Mouse (Mus musculus): ENCODE measurements around the gene Syngr4.

Gene Syngr4

DNA sequence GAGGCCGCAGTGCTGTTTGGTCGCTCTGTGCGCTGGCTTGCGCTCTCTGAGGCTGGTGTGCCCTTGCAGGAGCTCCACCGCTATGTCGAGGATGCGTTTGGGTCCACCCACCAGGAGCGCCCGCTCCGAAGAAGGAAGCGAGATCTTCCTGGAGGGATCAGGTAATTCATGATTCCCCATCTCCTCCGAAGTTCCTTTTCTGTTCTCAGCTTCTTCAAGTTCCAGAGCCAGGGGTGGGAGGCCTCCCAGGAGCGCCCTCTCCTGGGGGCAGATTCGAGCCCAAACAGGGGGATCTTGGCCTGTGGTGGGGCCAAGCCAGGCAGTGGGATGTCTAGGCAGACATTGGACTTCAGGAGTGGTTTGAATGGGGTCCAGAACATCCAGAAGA is 27.9 kb upstream of the Syngr4 start:
- Histone ChIP-seq H3K27me3 (ENCODE audit: insufficient read depth, low read length) (peaks cover 7% of the 10 kb centered on the region; the same call in 1 of the 2 replicates), H3K4me1 (replicated peaks; ENCODE audit: low read depth, low read length) (peaks cover 66% of the 10 kb centered on the region), H3K4me3 (replicated peaks; ENCODE audit: low read length) (peak overlapping the region; percentile 80), H3K9me3 (ENCODE audit: low read length) (no peaks in the 10 kb centered on the region; the same call in 1 of the 2 replicates), H3K36me3 (ENCODE audit: insufficient read depth, low read length) (no peaks in the 10 kb centered on the region)
- TF ChIP-seq NANOG (IDR thresholded peaks at IDR 0.05; ENCODE audit: borderline replicate concordance, low read length) = no peak
- peak; percentile 41 for TF ChIP-seq CTCF (conservative IDR thresholded peaks at IDR 0.05; ENCODE audit: low read length)
- no peak for TF ChIP-seq POU5F1 (IDR thresholded peaks at IDR 0.05; ENCODE audit: borderline replicate concordance, low read length)

- Histone ChIP-seq H3K36me3 (ENCODE audit: insufficient read depth, low read length) (no peaks in the 10 kb centered on the region), H3K4me3 (replicated peaks; ENCODE audit: low read length) (peak within 1 kb of the TSS; percentile 80), H3K4me1 (replicated peaks; ENCODE audit: low read depth, low read length) (peaks cover 66% of the 10 kb centered on the region), H3K9me3 (ENCODE audit: low read length) (no peaks in the 10 kb centered on the region; the same call in 1 of the 2 replicates), H3K27me3 (ENCODE audit: insufficient read depth, low read length) (peaks cover 7% of the 10 kb centered on the region; the same call in 1 of the 2 replicates)
- no peak for TF ChIP-seq NANOG (IDR thresholded peaks at IDR 0.05; ENCODE audit: borderline replicate concordance, low read length)
- no peak for TF ChIP-seq POU5F1 (IDR thresholded peaks at IDR 0.05; ENCODE audit: borderline replicate concordance, low read length)
- TF ChIP-seq CTCF (conservative IDR thresholded peaks at IDR 0.05; ENCODE audit: low read length) = no peak
Observed at GRCm38 (mm10) chr7:45923762-45924428, 27.4 kb upstream of the Syngr4 start, which contains the start of gene Ccdc114. Gene Ccdc114, plus strand, starts transcription at chr7:45924072.

GRCm38 (mm10) chr7:45922928-45923761 is 26.6 kb upstream of the Syngr4 start:
- Histone ChIP-seq H3K4me3 (replicated peaks; ENCODE audit: low read length) (peak overlapping the region; percentile 80), H3K9me3 (ENCODE audit: low read length) (no peaks in the 10 kb centered on the region; the same call in 1 of the 2 replicates), H3K27me3 (ENCODE audit: insufficient read depth, low read length) (peaks cover 7% of the 10 kb centered on the region; the same call in 1 of the 2 replicates), H3K4me1 (replicated peaks; ENCODE audit: low read depth, low read length) (peaks cover 68% of the 10 kb centered on the region), H3K36me3 (ENCODE audit: insufficient read depth, low read length) (no peaks in the 10 kb centered on the region)
- TF ChIP-seq NANOG (IDR thresholded peaks at IDR 0.05; ENCODE audit: borderline replicate concordance, low read length) = no peak
- TF ChIP-seq CTCF (conservative IDR thresholded peaks at IDR 0.05; ENCODE audit: low read length) = no peak
- TF ChIP-seq POU5F1 (IDR thresholded peaks at IDR 0.05; ENCODE audit: borderline replicate concordance, low read length) = no peak

DNA sequence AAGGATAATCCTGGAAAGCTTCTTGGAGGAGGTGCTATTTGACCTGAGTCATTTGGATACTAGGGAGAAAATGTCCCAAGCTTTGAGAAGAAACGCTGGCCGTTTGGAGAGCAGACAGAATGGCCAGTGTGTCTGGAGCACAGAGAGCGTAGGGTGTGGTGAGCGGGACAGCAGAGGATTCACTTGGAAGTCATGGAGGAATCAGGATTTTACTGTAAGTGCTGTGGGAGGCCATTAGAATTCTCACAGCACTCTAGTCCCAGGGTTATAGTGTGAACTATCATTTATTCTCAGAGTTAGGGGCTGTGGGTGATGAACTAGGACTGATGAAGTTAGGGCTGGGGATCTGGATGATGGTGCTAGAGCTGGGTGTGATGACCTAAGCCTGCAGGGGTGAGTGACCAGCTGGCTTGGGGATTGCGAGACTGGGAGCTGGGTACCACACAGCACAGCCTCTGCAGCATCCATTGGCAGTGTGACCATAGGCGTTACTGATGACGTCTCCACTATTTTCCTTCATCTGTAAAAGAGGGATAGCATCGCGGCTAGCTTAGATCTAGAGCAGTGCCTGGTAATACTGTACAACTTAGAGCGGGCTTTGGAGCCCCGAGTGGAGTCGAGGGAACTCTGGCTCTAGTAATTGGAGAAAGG is 25.6 kb upstream of the Syngr4 start:
- TF ChIP-seq NANOG (IDR thresholded peaks at IDR 0.05; ENCODE audit: borderline replicate concordance, low read length) (no peak), CTCF (conservative IDR thresholded peaks at IDR 0.05; ENCODE audit: low read length) (no peak), POU5F1 (IDR thresholded peaks at IDR 0.05; ENCODE audit: borderline replicate concordance, low read length) (no peak)
- no peaks in the 10 kb centered on the region for H3K9me3 ChIP-seq (ENCODE audit: low read length)
- peak overlapping the region; percentile 73; the same call in 1 of the 2 replicates for H3K4me3 ChIP-seq (replicated peaks; ENCODE audit: low read length)
- H3K36me3 ChIP-seq (ENCODE audit: insufficient read depth, low read length) = no peaks in the 10 kb centered on the region
- H3K27me3 ChIP-seq (ENCODE audit: insufficient read depth, low read length) = peaks cover 7% of the 10 kb centered on the region; the same call in 1 of the 2 replicates
- peaks cover 76% of the 10 kb centered on the region for H3K4me1 ChIP-seq (replicated peaks; ENCODE audit: low read depth, low read length)

- Histone ChIP-seq H3K36me3 (ENCODE audit: insufficient read depth, low read length) (no peaks in the 10 kb centered on the region; the same call in 1 of the 2 replicates), H3K4me3 (replicated peaks; ENCODE audit: low read length) (peak within 1 kb of the TSS; percentile 53)
Observed at GRCm38 (mm10) chr7:45921242-45921621, 24.7 kb upstream of the Syngr4 start, which contains the start of gene Emp3. Gene Emp3, minus strand, starts transcription at chr7:45921404.

GRCm38 (mm10) chr7:45920583-45921241 is 24.2 kb upstream of the Syngr4 start:
- H3K27me3 ChIP-seq (ENCODE audit: insufficient read depth, low read length) = peaks cover 7% of the 10 kb centered on the region; the same call in 1 of the 2 replicates

More at GRCm38 (mm10) chr7:45921242-45921621, 24.7 kb upstream of the Syngr4 start, which contains the start of gene Emp3:
- no peak for TF ChIP-seq POU5F1 (IDR thresholded peaks at IDR 0.05; ENCODE audit: borderline replicate concordance, low read length)
- no peak for TF ChIP-seq CTCF (conservative IDR thresholded peaks at IDR 0.05; ENCODE audit: low read length)
- no peak for TF ChIP-seq NANOG (IDR thresholded peaks at IDR 0.05; ENCODE audit: borderline replicate concordance, low read length)
- Histone ChIP-seq H3K4me1 (replicated peaks; ENCODE audit: low read depth, low read length) (peaks cover 84% of the 10 kb centered on the region), H3K9me3 (ENCODE audit: low read length) (no peaks in the 10 kb centered on the region), H3K27me3 (ENCODE audit: insufficient read depth, low read length) (peaks cover 7% of the 10 kb centered on the region; the same call in 1 of the 2 replicates)

GRCm38 (mm10) chr7:45919761-45920160 is 23.2 kb upstream of the Syngr4 start:
- Histone ChIP-seq H3K4me3 (replicated peaks; ENCODE audit: low read length) (no peak overlapping the region), H3K4me1 (replicated peaks; ENCODE audit: low read depth, low read length) (peaks cover 90% of the 10 kb centered on the region), H3K27me3 (ENCODE audit: insufficient read depth, low read length) (peaks cover 7% of the 10 kb centered on the region; the same call in 1 of the 2 replicates), H3K9me3 (ENCODE audit: low read length) (no peaks in the 10 kb centered on the region), H3K36me3 (ENCODE audit: insufficient read depth, low read length) (peaks cover 8% of the 10 kb centered on the region)
- TF ChIP-seq NANOG (IDR thresholded peaks at IDR 0.05; ENCODE audit: borderline replicate concordance, low read length) (no peak), POU5F1 (IDR thresholded peaks at IDR 0.05; ENCODE audit: borderline replicate concordance, low read length) (no peak), CTCF (conservative IDR thresholded peaks at IDR 0.05; ENCODE audit: low read length) (no peak)

More at GRCm38 (mm10) chr7:45920583-45921241, 24.2 kb upstream of the Syngr4 start:
- Histone ChIP-seq H3K4me3 (replicated peaks; ENCODE audit: low read length) (peak overlapping the region; percentile 53), H3K9me3 (ENCODE audit: low read length) (no peaks in the 10 kb centered on the region), H3K4me1 (replicated peaks; ENCODE audit: low read depth, low read length) (peaks cover 89% of the 10 kb centered on the region), H3K36me3 (ENCODE audit: insufficient read depth, low read length) (no peaks in the 10 kb centered on the region; the same call in 1 of the 2 replicates)
- TF ChIP-seq NANOG (IDR thresholded peaks at IDR 0.05; ENCODE audit: borderline replicate concordance, low read length) = no peak
- no peak for TF ChIP-seq POU5F1 (IDR thresholded peaks at IDR 0.05; ENCODE audit: borderline replicate concordance, low read length)
- TF ChIP-seq CTCF (conservative IDR thresholded peaks at IDR 0.05; ENCODE audit: low read length) = no peak

Data from E14TG2a.4 (cell line).